Mouse (Mus musculus): ENCODE data around the gene Ulk2. TPM values are rescaled to one million over a fixed set of nuclear protein-coding genes. Genes with fewer than 3 reads are reported as not detected.

Ulk2 gene
- total and polyA plus RNA-seq, 3 experiments, result 9.4 to 10.3 TPM; not detected in 1

DNA sequence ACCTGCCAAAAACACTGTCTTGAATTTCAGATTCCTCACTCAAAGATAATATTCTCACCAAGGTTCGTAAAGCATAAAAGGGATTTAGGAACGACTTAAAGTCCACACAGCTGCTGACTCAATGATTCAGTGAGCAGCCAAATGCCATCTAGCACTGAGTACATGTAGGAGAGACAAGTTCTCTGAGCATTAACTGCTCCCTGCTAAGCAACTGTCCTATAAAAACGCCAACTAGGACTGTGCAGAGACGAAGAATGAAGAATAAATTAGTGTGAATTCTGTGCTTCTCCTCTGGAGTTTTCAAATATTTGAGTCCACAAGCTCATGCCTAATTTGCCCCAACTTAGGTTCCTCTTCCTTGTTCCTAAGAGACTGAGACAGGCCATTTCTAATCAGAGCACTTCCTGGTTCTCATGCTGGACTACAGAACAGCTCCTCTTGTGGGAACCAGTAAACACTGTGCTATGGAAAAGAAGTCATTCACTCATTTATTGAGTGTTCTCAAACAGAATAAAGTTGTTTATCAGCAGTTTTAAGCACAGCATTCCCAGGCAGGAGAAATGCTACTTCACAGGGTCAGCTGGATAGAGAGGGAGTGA lies 80.2 kb downstream of the Ulk2 start:
- Histone ChIP-seq H3K79me2 (ENCODE audit: control insufficient read depth, insufficient read depth, low read length, poor library complexity) (no peaks in the 10 kb centered on the region), H3K27ac (ENCODE audit: control insufficient read depth, low read depth, low read length) (no peak overlapping the region), H3K4me3 (ENCODE audit: control insufficient read depth in 1 of 2, insufficient read depth in 1 of 2, low read depth in 2 of 2, low read length in 2 of 2) (no peak overlapping the region), H3K36me3 (ENCODE audit: control insufficient read depth in 1 of 2, insufficient read depth in 2 of 2, low read length in 2 of 2) (peaks cover 0 to 5% of the 10 kb centered on the region in 2 experiments; a peak in 2 of 4 replicates), H3K27me3 (ENCODE audit: control insufficient read depth in 1 of 2, insufficient read depth in 2 of 2, low read length in 2 of 2) (no peaks in the 10 kb centered on the region), H3K9me3 (replicated peaks; ENCODE audit: insufficient read depth, low read length) (no peaks in the 10 kb centered on the region), H3K4me1 (ENCODE audit: control insufficient read depth in 1 of 2, insufficient read depth in 2 of 2, low read length in 2 of 2) (no peaks in the 10 kb centered on the region), H3K9ac (ENCODE audit: control insufficient read depth, low read depth, low read length, poor library complexity, severe bottlenecking) (no peak overlapping the region)
- TF ChIP-seq ELF1 (IDR thresholded peaks at IDR 0.05; ENCODE audit: low read depth, low read length) (peak; percentile 74), ZC3H11A (IDR thresholded peaks at IDR 0.05; ENCODE audit: low read depth, low read length) (no peak)
- DNase-seq (ENCODE audit: low read depth, low spot score), result peak; percentile 44

- peaks cover 0 to 31% of the 10 kb centered on the region in 2 experiments; a peak in 2 of 4 replicates for H3K36me3 ChIP-seq (ENCODE audit: control insufficient read depth in 1 of 2, insufficient read depth in 2 of 2, low read length in 2 of 2)
- H3K79me2 ChIP-seq (ENCODE audit: control insufficient read depth, insufficient read depth, low read length, poor library complexity), result no peaks in the 10 kb centered on the region; the same call in 1 of the 2 replicates
- DNase-seq (ENCODE audit: low read depth, low spot score), result peak; percentile 99
- peak within 1 kb of the TSS; percentile 74 for H3K9ac ChIP-seq (ENCODE audit: control insufficient read depth, low read depth, low read length, poor library complexity, severe bottlenecking)
- peak within 1 kb of the TSS; percentile 42; the same call in 1 of the 2 replicates for H3K27ac ChIP-seq (ENCODE audit: control insufficient read depth, low read depth, low read length)
- H3K4me1 ChIP-seq (ENCODE audit: control insufficient read depth in 1 of 2, insufficient read depth in 2 of 2, low read length in 2 of 2), result peaks cover 11 to 24% of the 10 kb centered on the region in 2 experiments
- H3K27me3 ChIP-seq (ENCODE audit: control insufficient read depth in 1 of 2, insufficient read depth in 2 of 2, low read length in 2 of 2), result no peaks in the 10 kb centered on the region
- H3K9me3 ChIP-seq (replicated peaks; ENCODE audit: insufficient read depth, low read length), result no peaks in the 10 kb centered on the region
- H3K4me3 ChIP-seq (ENCODE audit: control insufficient read depth in 1 of 2, insufficient read depth in 1 of 2, low read depth in 2 of 2, low read length in 2 of 2), result peak within 1 kb of the TSS; percentile 56 to 91
- TF ChIP-seq CHD2 (IDR thresholded peaks at IDR 0.05; ENCODE audit: low read length) (no peak), CTCF (IDR thresholded peaks at IDR 0.05 in 2 of 3, conservative IDR thresholded peaks at IDR 0.05 in 1 of 3; ENCODE audit: control insufficient read depth in 1 of 3, insufficient read depth in 1 of 3, low read depth in 2 of 3, low read length in 3 of 3, poor library complexity in 1 of 3, severe bottlenecking in 1 of 3) (no peak), ZNF384 (IDR thresholded peaks at IDR 0.05; ENCODE audit: low read depth, low read length) (peak; percentile 89), SIN3A (IDR thresholded peaks at IDR 0.05; ENCODE audit: low read length) (peak; percentile 61), MEF2A (IDR thresholded peaks at IDR 0.05; ENCODE audit: extremely low read depth, insufficient replicate concordance, low read depth, low read length, poor library complexity, severe bottlenecking) (no peak), RCOR1 (IDR thresholded peaks at IDR 0.05; ENCODE audit: low read depth, low read length) (peak; percentile 96), TBP (IDR thresholded peaks at IDR 0.05; ENCODE audit: low read depth, low read length) (peak; percentile 71; the same call in 1 of the 2 replicates), GABPA (IDR thresholded peaks at IDR 0.05; ENCODE audit: low read depth, low read length) (no peak), USF2 (IDR thresholded peaks at IDR 0.05; ENCODE audit: borderline replicate concordance in 1 of 2, insufficient read depth in 1 of 2, low read depth in 1 of 2, low read length in 2 of 2) (no peak), MYC (IDR thresholded peaks at IDR 0.05; ENCODE audit: low read depth, low read length) (peak; percentile 62; the same call in 1 of the 2 replicates), TCF12 (IDR thresholded peaks at IDR 0.05; ENCODE audit: low read depth, low read length) (0 out of 2 replicates have a peak, but pooled peaks have one; percentile 9), ZKSCAN1 (IDR thresholded peaks at IDR 0.05; ENCODE audit: low read depth, low read length) (peak; percentile 71), MAFK (IDR thresholded peaks at IDR 0.05; ENCODE audit: borderline replicate concordance, low read depth, low read length) (no peak), ETS1 (IDR thresholded peaks at IDR 0.05; ENCODE audit: low read depth, low read length) (peak; percentile 30; the same call in 1 of the 2 replicates), MYB (IDR thresholded peaks at IDR 0.05; ENCODE audit: low read depth, low read length) (no peak), POLR2AphosphoS5 (IDR thresholded peaks at IDR 0.05; ENCODE audit: borderline replicate concordance, low read depth, low read length) (no peak), SMC3 (IDR thresholded peaks at IDR 0.05; ENCODE audit: low read depth, low read length) (no peak), EP300 (IDR thresholded peaks at IDR 0.05; ENCODE audit: low read depth in 1 of 2, low read length in 2 of 2) (peak; percentile 17 to 43; a peak in 3 of 4 replicates), NELFE (IDR thresholded peaks at IDR 0.05; ENCODE audit: low read depth, low read length) (peak; percentile 88), JUND (IDR thresholded peaks at IDR 0.05; ENCODE audit: low read depth, low read length) (no peak), KAT2A (conservative IDR thresholded peaks at IDR 0.05; ENCODE audit: low read depth, low read length) (no peak), E2F4 (IDR thresholded peaks at IDR 0.05; ENCODE audit: borderline replicate concordance, low read depth, low read length) (0 out of 2 replicates have a peak, but pooled peaks have one; percentile 33), MAZ (IDR thresholded peaks at IDR 0.05; ENCODE audit: low read depth, low read length) (no peak), UBTF (IDR thresholded peaks at IDR 0.05; ENCODE audit: borderline replicate concordance, insufficient read depth, low read depth, low read length) (no peak), ELF1 (IDR thresholded peaks at IDR 0.05; ENCODE audit: low read depth, low read length) (0 out of 2 replicates have a peak, but pooled peaks have one; percentile 25), POLR2A (IDR thresholded peaks at IDR 0.05; ENCODE audit: control insufficient read depth in 1 of 2, insufficient read depth in 1 of 2, low read depth in 1 of 2, low read length in 2 of 2, poor library complexity in 1 of 2) (peak; percentile 82 to 92), CHD1 (IDR thresholded peaks at IDR 0.05; ENCODE audit: low read depth, low read length) (peak; percentile 94; the same call in 1 of the 2 replicates)
Measured at GRCm38 (mm10) chr11:61761584-61762407, 93.1 kb downstream of the Ulk2 start, which contains the start of gene Prpsap2. Prpsap2 (minus strand) TSS chr11:61762088.

Measured in MEL (cell line).